Mouse (Mus musculus) megakaryocyte progenitor cell, adult 5-6 weeks (primary cell): ENCODE results near the gene Rabl6. TPM values are rescaled to one million over a fixed set of nuclear protein-coding genes. Genes with fewer than 3 reads are reported as not detected.

Experiments used
- ATAC-seq: replicated peaks from 2 replicates; pipeline ENCODE4 v1.8.0; 2016; ENCODE audit warnings: mild to moderate bottlenecking, moderate TSS enrichment, inconsistent platforms; ENCODE audit not compliant: poor library complexity
- total RNA-seq, 2 experiments: library from RNA; stranded (forward) in 1 of 2; stranded (reverse) in 1 of 2; fragments of 157-497, 149-512 nt in 1 of 2; fragments of 200-1000 nt in 1 of 2; gene quantifications; 2 replicates each; pipeline versions ENCODE4 v1.2.3 to v1.2.4; 2015 to 2017

Rabl6 gene
- total RNA-seq (2015) (37.4 and 49.5 TPM in 2 replicates), total RNA-seq (2017) (54.9 and 86.7 TPM in 2 replicates)

- ATAC-seq, result peak; percentile 88
Measured at GRCm38 (mm10) chr2:25607761-25608622, at the start of gene Rabl6. Rabl6 (minus strand) TSS chr2:25608521.

- ATAC-seq, result no peak
Measured at GRCm38 (mm10) chr2:25657652-25658051, 49.3 kb upstream of the Rabl6 start, which contains the start of gene Lcn5. Lcn5 (plus strand) TSS chr2:25657952.

- ATAC-seq, result no peak
Measured at GRCm38 (mm10) chr2:25657246-25657645, 48.9 kb upstream of the Rabl6 start.

GRCm38 (mm10) chr2:25656691-25657090 is 48.4 kb upstream of the Rabl6 start:
- ATAC-seq, result no peak

- no peak for ATAC-seq
Measured at GRCm38 (mm10) chr2:25654502-25654901, 46.2 kb upstream of the Rabl6 start.

- ATAC-seq, result no peak
Measured at GRCm38 (mm10) chr2:25652902-25653301, 44.6 kb upstream of the Rabl6 start, which contains the start of gene Lcn8. Lcn8 (plus strand) TSS chr2:25653120.

GRCm38 (mm10) chr2:25639890-25640289 is 31.6 kb upstream of the Rabl6 start:
- 0 out of 2 replicates have a peak, but pooled peaks have one; percentile 39 for ATAC-seq

GRCm38 (mm10) chr2:25634046-25634445 is 25.7 kb upstream of the Rabl6 start:
- ATAC-seq, result no peak

- no peak for ATAC-seq
Measured at GRCm38 (mm10) chr2:25633616-25634015, 25.3 kb upstream of the Rabl6 start.

GRCm38 (mm10) chr2:25628738-25629137 is 20.4 kb upstream of the Rabl6 start:
- no peak for ATAC-seq

GRCm38 (mm10) chr2:25627811-25628210 is 19.5 kb upstream of the Rabl6 start, which contains the start of gene Fcna:
Fcna (minus strand) TSS chr2:25628030.
- no peak for ATAC-seq

- ATAC-seq, result no peak
Measured at GRCm38 (mm10) chr2:25625986-25626385, 17.7 kb upstream of the Rabl6 start.

- peak; percentile 88 for ATAC-seq
Measured at GRCm38 (mm10) chr2:25621229-25622200, 13.2 kb upstream of the Rabl6 start, which contains the start of gene Tmem141. Tmem141 (minus strand) TSS chr2:25622005.

GRCm38 (mm10) chr2:25620852-25621228 is 12.5 kb upstream of the Rabl6 start:
- ATAC-seq, result no peak

GRCm38 (mm10) chr2:25620386-25620785 is 12.1 kb upstream of the Rabl6 start:
- ATAC-seq, result peak; percentile 33

GRCm38 (mm10) chr2:25617578-25617977 is 9.3 kb upstream of the Rabl6 start, which contains the start of gene Ccdc183:
Ccdc183 (minus strand) TSS chr2:25617678.
- ATAC-seq, result no peak

- no peak for ATAC-seq
Measured at GRCm38 (mm10) chr2:25616398-25616797, 8.1 kb upstream of the Rabl6 start.

- ATAC-seq, result peak; percentile 24
Measured at GRCm38 (mm10) chr2:25608671-25609070, 350 bp upstream of the Rabl6 start.

- ATAC-seq, result no peak
Measured at GRCm38 (mm10) chr2:25602526-25602925, 5.8 kb downstream of the Rabl6 start.

- ATAC-seq, result no peak
Measured at GRCm38 (mm10) chr2:25600037-25600436, 8.3 kb downstream of the Rabl6 start.

- no peak for ATAC-seq
Measured at GRCm38 (mm10) chr2:25598749-25599148, 9.6 kb downstream of the Rabl6 start.
